Mouse (Mus musculus): ENCODE measurements around the gene Golgb1.

- no peak for TF ChIP-seq GATA1 (IDR thresholded peaks at IDR 0.05; ENCODE audit: borderline replicate concordance, low read length)
- TF ChIP-seq CTCF (IDR thresholded peaks at IDR 0.05; ENCODE audit: low read depth, low read length): no peak
- no peak for TF ChIP-seq TAL1 (conservative IDR thresholded peaks at IDR 0.05; ENCODE audit: low read depth, low read length)
Measured at GRCm38 (mm10) chr16:36912311-36912710, 37.4 kb downstream of the Golgb1 start.
